Mouse (Mus musculus) megakaryocyte, embryonic 14.5 days (primary cell): ENCODE measurements around the gene Pygm.

Experiments
- FLI1 ChIP-seq: IDR thresholded peaks from 2 replicates; pipeline ENCODE4 v1.6.1; 2012; ENCODE audit warnings: low read length, inconsistent platforms, mixed read lengths
- GATA1 ChIP-seq: IDR thresholded peaks from 3 replicates; pipeline ENCODE4 v1.6.1; 2012; ENCODE audit warnings: mixed read lengths, low read length, inconsistent platforms, borderline replicate concordance

- TF ChIP-seq GATA1 (no peak), FLI1 (no peak)
Measured at GRCm38 (mm10) chr19:6400096-6401086, 16.2 kb downstream of the Pygm start.
